Mouse (Mus musculus) retina, postnatal 1 day (tissue): ENCODE measurements around the gene Chd6.
A peak's percentile ranks its signal among the peaks of the same experiment; 100 is the strongest.
"Not testable (repeated sequence)": the region's sequence is repeated elsewhere in the genome, so short reads cannot be mapped to it uniquely, and the experiment has no call there.

ENCODE experiments used
- DNase-seq: peaks from one replicate; pipeline ENCODE4 v3.0.0-alpha.2; 2012

Chd6 gene

DNA sequence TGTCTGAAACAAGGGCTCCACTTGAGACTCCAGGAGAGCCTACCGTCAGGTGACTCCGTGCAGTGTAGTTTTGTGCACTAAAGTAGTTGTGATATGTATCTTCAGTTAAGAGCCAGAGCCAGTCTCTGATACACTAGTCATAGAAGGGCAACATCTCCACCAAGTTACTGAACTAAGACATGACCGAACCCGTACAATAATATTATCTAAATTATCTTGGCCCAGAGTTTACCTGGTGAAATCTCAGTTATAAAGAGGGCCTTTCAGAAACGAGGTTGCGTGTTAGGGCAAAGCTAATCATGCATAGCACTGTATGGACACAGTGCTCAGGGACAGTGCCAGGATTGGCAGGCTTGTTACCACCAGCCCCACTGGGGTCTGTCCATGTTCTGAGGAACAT lies 127.1 kb downstream of the Chd6 start:
- DNase-seq = no peak

DNA sequence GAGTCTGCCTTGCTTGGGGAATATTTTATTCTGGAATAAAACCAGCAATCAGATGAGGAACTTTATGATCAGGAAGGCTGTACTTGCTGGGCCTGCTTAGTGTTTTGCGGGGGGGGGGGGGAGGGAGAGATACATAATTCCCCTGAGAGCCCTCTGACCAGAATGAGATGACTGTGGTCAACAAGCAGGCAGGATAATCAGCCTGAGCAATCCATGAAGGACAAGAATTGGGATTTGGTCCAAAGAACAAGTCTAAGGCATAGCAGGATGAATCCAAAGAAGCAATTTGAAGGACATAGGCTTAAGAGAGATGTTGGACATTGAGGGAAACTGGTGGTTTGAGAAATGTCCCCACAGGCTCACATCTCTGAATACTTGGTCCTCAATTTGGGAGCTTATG lies 130.2 kb downstream of the Chd6 start:
- DNase-seq = no peak

- DNase-seq = no peak
These were observed 131.6 kb downstream of the Chd6 start for GRCm38 (mm10) chr2:160977248-160977647.

DNA sequence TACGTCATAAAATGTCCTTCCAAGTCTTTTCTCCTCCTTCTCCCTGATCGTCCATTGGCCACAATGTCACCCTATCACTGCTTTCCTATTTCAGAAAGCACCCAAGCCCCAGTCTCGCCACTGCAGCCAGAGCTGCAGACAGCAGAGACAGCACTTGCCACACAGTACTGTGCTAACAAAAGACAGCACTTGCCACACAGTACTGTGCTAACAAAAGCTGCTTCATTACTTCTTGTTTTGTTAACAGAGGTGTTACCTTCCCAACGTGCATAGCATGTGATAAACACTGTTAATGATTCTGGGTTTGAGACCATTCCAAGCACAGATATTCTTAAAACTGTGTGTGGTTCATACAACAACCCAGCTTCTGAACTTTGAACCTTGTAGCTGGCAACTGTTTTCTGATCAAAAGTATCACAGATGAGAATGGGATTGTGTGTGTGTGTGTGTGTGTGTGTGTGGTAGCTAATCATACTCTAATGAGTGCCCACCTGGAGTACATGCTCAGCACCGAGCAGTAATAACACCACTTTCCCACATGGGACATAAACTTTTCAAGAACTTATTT lies 135.1 kb downstream of the Chd6 start:
- no peak for DNase-seq

- no peak for DNase-seq
These were observed 136.6 kb downstream of the Chd6 start for GRCm38 (mm10) chr2:160972103-160972792.

DNA sequence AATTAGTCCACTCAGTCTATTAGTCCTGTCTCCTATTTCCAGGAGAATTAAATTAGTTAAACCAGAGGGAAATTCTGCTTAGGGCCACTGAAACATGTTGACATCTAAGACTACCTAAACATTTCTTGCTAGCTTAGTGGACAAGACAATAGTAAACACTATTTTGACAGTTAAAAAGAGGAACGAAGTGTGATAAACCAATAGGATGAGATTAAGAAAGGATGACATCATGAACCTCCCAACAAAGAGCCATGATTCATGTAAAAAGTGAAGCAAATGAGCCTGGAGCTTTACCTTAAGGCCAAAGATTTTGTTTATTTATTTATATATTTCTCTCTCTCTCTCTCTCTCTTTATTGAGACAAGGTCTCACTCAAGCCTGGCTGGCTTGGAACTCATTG lies 146.7 kb downstream of the Chd6 start:
- no peak for DNase-seq

GRCm38 (mm10) chr2:160960956-160961646 lies 147.8 kb downstream of the Chd6 start:
- DNase-seq = no peak

GRCm38 (mm10) chr2:160959901-160960300 lies 149.0 kb downstream of the Chd6 start:
- DNase-seq = no peak

GRCm38 (mm10) chr2:160958737-160959136 lies 150.1 kb downstream of the Chd6 start:
- no peak for DNase-seq

- DNase-seq = not testable (repeated sequence)
These were observed 151.1 kb downstream of the Chd6 start for GRCm38 (mm10) chr2:160957801-160958200.

- DNase-seq = not testable (repeated sequence)
These were observed 151.6 kb downstream of the Chd6 start for GRCm38 (mm10) chr2:160957307-160957706.

- peak; percentile 46 for DNase-seq
These were observed 153.5 kb downstream of the Chd6 start for GRCm38 (mm10) chr2:160955331-160955730.

- no peak for DNase-seq
These were observed 154.3 kb downstream of the Chd6 start for GRCm38 (mm10) chr2:160954541-160954940.

GRCm38 (mm10) chr2:160953131-160953873 lies 155.6 kb downstream of the Chd6 start:
- peak; percentile 16 for DNase-seq

DNA sequence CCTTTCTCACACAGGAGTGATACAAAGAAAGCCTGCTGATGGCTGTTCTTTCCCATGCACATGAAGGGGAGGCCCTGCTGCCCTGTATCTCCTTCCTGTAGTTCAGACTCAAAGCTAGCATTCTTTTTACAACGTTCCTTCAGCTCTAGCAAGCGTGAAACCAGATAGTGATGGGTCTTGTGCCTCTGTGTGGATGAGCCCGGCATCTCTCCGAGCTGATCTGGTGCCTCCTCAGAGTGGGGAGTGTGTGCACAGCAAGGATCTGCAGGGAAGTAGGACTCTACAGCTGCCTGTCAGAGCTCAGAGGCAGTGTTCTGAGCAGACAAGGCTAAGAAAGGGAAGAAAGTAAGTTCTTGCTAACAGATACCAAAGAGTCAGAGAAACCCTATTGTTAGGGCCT lies 157.3 kb downstream of the Chd6 start:
- DNase-seq = no peak

- peak; percentile 19 for DNase-seq
These were observed 166.4 kb downstream of the Chd6 start for GRCm38 (mm10) chr2:160942443-160942842.

DNA sequence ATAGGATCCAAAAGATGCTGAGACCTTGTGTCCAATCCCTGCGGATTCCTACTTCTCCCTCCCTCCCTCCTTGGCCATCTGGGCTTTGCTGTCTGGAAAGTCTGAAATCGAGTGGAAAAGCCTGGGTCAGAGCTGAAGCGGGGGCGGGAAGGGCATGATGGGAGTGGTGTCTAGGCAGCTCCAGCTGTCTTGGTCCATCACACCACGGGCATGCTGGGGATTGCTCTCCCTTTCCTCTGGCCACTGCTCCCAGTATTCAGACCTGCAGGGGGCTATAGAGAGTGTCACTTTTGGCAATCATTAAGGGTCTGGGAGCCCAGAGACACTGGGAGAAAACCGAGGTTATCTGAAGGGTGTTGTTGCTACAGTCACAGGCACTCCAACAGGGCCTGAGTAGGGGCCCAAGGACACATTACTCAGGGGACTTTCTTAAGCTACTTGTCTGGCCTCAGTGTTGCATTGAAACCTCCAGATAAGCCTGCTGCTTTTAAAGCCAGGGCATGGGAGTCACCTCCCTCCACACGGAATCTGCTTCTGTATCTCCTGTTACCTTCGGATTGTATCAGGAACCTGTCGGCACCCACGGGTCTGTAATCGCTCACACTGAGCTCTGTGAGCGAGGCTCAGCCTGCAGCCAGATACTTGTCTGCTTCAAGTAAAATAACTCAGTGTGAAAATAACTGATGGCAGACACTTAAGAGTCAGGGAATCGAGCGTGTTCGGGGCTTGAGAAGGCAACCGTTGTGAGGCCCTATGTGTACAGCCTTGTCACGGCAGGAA lies 167.8 kb downstream of the Chd6 start:
- peak; percentile 36 for DNase-seq

DNA sequence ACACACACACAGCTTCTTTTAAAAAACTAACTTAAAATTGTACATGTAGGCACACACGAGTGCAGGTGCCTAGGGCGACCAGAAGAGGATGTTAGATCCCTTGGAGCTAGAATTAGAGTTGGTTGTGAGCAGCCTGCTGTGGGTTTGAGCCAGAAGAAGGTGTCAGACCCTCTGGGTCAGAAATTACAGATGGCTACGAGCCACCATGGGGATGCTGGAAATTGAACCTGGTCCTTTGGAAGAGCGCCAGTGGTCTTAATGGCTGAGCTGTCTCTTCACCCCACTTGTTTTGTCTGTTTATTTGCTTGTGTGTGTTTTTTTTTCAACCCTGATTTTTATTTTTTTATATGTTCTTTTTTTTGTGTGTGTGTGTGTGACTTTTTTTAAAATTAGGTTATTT lies 174.4 kb downstream of the Chd6 start:
- no peak for DNase-seq

GRCm38 (mm10) chr2:160933890-160934289 lies 175.0 kb downstream of the Chd6 start:
- DNase-seq = peak; percentile 29

GRCm38 (mm10) chr2:160932981-160933380 lies 175.9 kb downstream of the Chd6 start:
- no peak for DNase-seq

- no peak for DNase-seq
These were observed 176.6 kb downstream of the Chd6 start for GRCm38 (mm10) chr2:160932325-160932724.

- DNase-seq = no peak
These were observed 177.5 kb downstream of the Chd6 start for GRCm38 (mm10) chr2:160931378-160931777.

DNA sequence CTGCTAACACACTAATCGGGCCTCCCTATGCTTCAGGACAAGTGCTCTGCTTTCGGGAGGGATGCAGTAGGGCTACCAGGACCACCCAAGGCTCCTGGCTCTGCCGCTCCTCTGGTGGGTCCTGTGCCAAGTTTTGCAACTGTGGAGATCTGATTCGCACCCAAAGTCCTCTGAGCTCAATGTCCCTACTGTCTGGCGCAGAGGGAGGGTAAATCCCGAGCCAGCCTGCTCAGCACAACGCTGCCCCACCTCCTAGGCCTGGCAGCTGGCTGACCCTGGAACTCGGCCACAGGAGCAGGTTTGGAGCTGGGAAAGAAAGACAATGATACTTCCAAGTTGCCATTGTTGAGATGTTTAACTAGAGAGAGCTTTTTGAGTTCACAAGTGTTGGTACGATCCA lies 183.7 kb downstream of the Chd6 start:
- peak; percentile 13 for DNase-seq
